Mouse (Mus musculus) small intestine, adult 2 months (tissue): ENCODE data around the gene Cdh15.

Experiments used
- CTCF ChIP-seq: fragments of 200-500 bp; IDR thresholded peaks from 2 replicates; pipeline ENCODE4 v1.5.1; 2012; ENCODE audit warnings: low read depth, mild to moderate bottlenecking, control low read depth, inconsistent platforms, low read length, moderate library complexity, mixed read lengths; ENCODE audit not compliant: insufficient replicate concordance, insufficient read length; ENCODE audit errors: extremely low read depth
- POLR2A ChIP-seq: fragments of 200-500 bp; IDR thresholded peaks from 2 replicates; pipeline ENCODE4 v1.6.1; 2012; ENCODE audit warnings: low read depth, mild to moderate bottlenecking, control low read depth, inconsistent platforms, low read length, moderate library complexity

- TF ChIP-seq POLR2A (no peak), CTCF (no peak)
Measured at GRCm38 (mm10) chr8:122803906-122804761, 43.6 kb upstream of the Cdh15 start.
